Mouse (Mus musculus): ENCODE results near the gene Poc5. TPM values are rescaled to one million over a fixed set of nuclear protein-coding genes. Genes with fewer than 3 reads are reported as not detected.

The Poc5 gene
- polyA plus RNA-seq, 1 experiment from 2014 or later = 25.8 TPM

- Histone ChIP-seq H3K27ac (ENCODE audit: low read depth, low read length) (no peak overlapping the region), H3K36me3 (ENCODE audit: control insufficient read depth, insufficient read depth, low read length) (no peaks in the 10 kb centered on the region), H3K27me3 (ENCODE audit: control insufficient read depth, insufficient read depth, low read length) (no peaks in the 10 kb centered on the region), H3K4me2 (ENCODE audit: low read depth, low read length, severe bottlenecking) (no peak overlapping the region), H3K4me1 (replicated peaks; ENCODE audit: control insufficient read depth, insufficient read depth, low read length) (no peaks in the 10 kb centered on the region), H3K9ac (ENCODE audit: low read length) (no peak overlapping the region), H3K4me3 (ENCODE audit: low read depth, low read length) (no peak overlapping the region), H3K9me3 (ENCODE audit: control insufficient read depth, low read length) (no peaks in the 10 kb centered on the region)
- no peak for DNase-seq (ENCODE audit: low spot score)
- WGBS = 65% methylated on average over 5 of the region's 5 CpGs
- ATAC-seq (replicated peaks; ENCODE audit: low FRiP score) = no peak
Measured at GRCm38 (mm10) chr13:96434899-96435331, 46.8 kb downstream of the Poc5 start.

GRCm38 (mm10) chr13:96435793-96436192 is 47.7 kb downstream of the Poc5 start:
- no peak for DNase-seq (ENCODE audit: low spot score)
- Histone ChIP-seq H3K27ac (ENCODE audit: low read depth, low read length) (no peak overlapping the region), H3K36me3 (ENCODE audit: control insufficient read depth, insufficient read depth, low read length) (no peaks in the 10 kb centered on the region), H3K9ac (ENCODE audit: low read length) (no peak overlapping the region), H3K4me1 (replicated peaks; ENCODE audit: control insufficient read depth, insufficient read depth, low read length) (no peaks in the 10 kb centered on the region), H3K9me3 (ENCODE audit: control insufficient read depth, low read length) (no peaks in the 10 kb centered on the region), H3K27me3 (ENCODE audit: control insufficient read depth, insufficient read depth, low read length) (no peaks in the 10 kb centered on the region), H3K4me2 (ENCODE audit: low read depth, low read length, severe bottlenecking) (no peak overlapping the region), H3K4me3 (ENCODE audit: low read depth, low read length) (no peak overlapping the region)
- WGBS = 60% methylated on average over 13 of the region's 13 CpGs
- ATAC-seq (replicated peaks; ENCODE audit: low FRiP score) = no peak

GRCm38 (mm10) chr13:96436921-96437320 is 48.8 kb downstream of the Poc5 start:
- ATAC-seq (replicated peaks; ENCODE audit: low FRiP score) (no peak), DNase-seq (ENCODE audit: low spot score) (no peak)
- Histone ChIP-seq H3K4me1 (replicated peaks; ENCODE audit: control insufficient read depth, insufficient read depth, low read length) (no peaks in the 10 kb centered on the region), H3K36me3 (ENCODE audit: control insufficient read depth, insufficient read depth, low read length) (no peaks in the 10 kb centered on the region), H3K27me3 (ENCODE audit: control insufficient read depth, insufficient read depth, low read length) (no peaks in the 10 kb centered on the region), H3K9me3 (ENCODE audit: control insufficient read depth, low read length) (no peaks in the 10 kb centered on the region), H3K4me2 (ENCODE audit: low read depth, low read length, severe bottlenecking) (no peak overlapping the region), H3K27ac (ENCODE audit: low read depth, low read length) (no peak overlapping the region), H3K9ac (ENCODE audit: low read length) (no peak overlapping the region), H3K4me3 (ENCODE audit: low read depth, low read length) (no peak overlapping the region)
- WGBS = 84% methylated on average over 1 of the region's 1 CpGs

- no peak overlapping the region for H3K4me2 ChIP-seq (ENCODE audit: low read depth, low read length, severe bottlenecking)
- H3K4me3 ChIP-seq (ENCODE audit: low read depth, low read length) = no peak overlapping the region
- no peaks in the 10 kb centered on the region for H3K9me3 ChIP-seq (ENCODE audit: control insufficient read depth, low read length)
- DNase-seq (ENCODE audit: low spot score) (no peak), ATAC-seq (replicated peaks; ENCODE audit: low FRiP score) (no peak)
- H3K27ac ChIP-seq (ENCODE audit: low read depth, low read length) = no peak overlapping the region
- no peaks in the 10 kb centered on the region for H3K27me3 ChIP-seq (ENCODE audit: control insufficient read depth, insufficient read depth, low read length)
- no peak overlapping the region for H3K9ac ChIP-seq (ENCODE audit: low read length)
- WGBS = 93% methylated on average over 4 of the region's 4 CpGs
- H3K4me1 ChIP-seq (replicated peaks; ENCODE audit: control insufficient read depth, insufficient read depth, low read length) = no peaks in the 10 kb centered on the region
- no peaks in the 10 kb centered on the region for H3K36me3 ChIP-seq (ENCODE audit: control insufficient read depth, insufficient read depth, low read length)
Measured at GRCm38 (mm10) chr13:96440436-96440835, 52.3 kb downstream of the Poc5 start.

GRCm38 (mm10) chr13:96450205-96450856 is 62.2 kb downstream of the Poc5 start:
- Histone ChIP-seq H3K9me3 (ENCODE audit: control insufficient read depth, low read length) (no peaks in the 10 kb centered on the region), H3K9ac (ENCODE audit: low read length) (no peak overlapping the region), H3K4me1 (replicated peaks; ENCODE audit: control insufficient read depth, insufficient read depth, low read length) (no peaks in the 10 kb centered on the region), H3K27ac (ENCODE audit: low read depth, low read length) (no peak overlapping the region), H3K4me3 (ENCODE audit: low read depth, low read length) (no peak overlapping the region), H3K27me3 (ENCODE audit: control insufficient read depth, insufficient read depth, low read length) (no peaks in the 10 kb centered on the region), H3K36me3 (ENCODE audit: control insufficient read depth, insufficient read depth, low read length) (no peaks in the 10 kb centered on the region), H3K4me2 (ENCODE audit: low read depth, low read length, severe bottlenecking) (no peak overlapping the region)
- WGBS = 83% methylated on average over 11 of the region's 11 CpGs
- DNase-seq (ENCODE audit: low spot score) = no peak
- no peak for ATAC-seq (replicated peaks; ENCODE audit: low FRiP score)

- 92% methylated on average over 7 of the region's 7 CpGs for WGBS
- Histone ChIP-seq H3K27me3 (ENCODE audit: control insufficient read depth, insufficient read depth, low read length) (no peaks in the 10 kb centered on the region), H3K4me1 (replicated peaks; ENCODE audit: control insufficient read depth, insufficient read depth, low read length) (no peaks in the 10 kb centered on the region), H3K27ac (ENCODE audit: low read depth, low read length) (no peak overlapping the region), H3K36me3 (ENCODE audit: control insufficient read depth, insufficient read depth, low read length) (no peaks in the 10 kb centered on the region), H3K9me3 (ENCODE audit: control insufficient read depth, low read length) (no peaks in the 10 kb centered on the region), H3K9ac (ENCODE audit: low read length) (no peak overlapping the region), H3K4me2 (ENCODE audit: low read depth, low read length, severe bottlenecking) (no peak overlapping the region), H3K4me3 (ENCODE audit: low read depth, low read length) (no peak overlapping the region)
- DNase-seq (ENCODE audit: low spot score) = no peak
- ATAC-seq (replicated peaks; ENCODE audit: low FRiP score) = no peak
Measured at GRCm38 (mm10) chr13:96450869-96451268, 62.8 kb downstream of the Poc5 start.

GRCm38 (mm10) chr13:96451386-96452140 is 63.5 kb downstream of the Poc5 start:
- Histone ChIP-seq H3K27ac (ENCODE audit: low read depth, low read length) (no peak overlapping the region), H3K4me3 (ENCODE audit: low read depth, low read length) (no peak overlapping the region), H3K27me3 (ENCODE audit: control insufficient read depth, insufficient read depth, low read length) (no peaks in the 10 kb centered on the region), H3K9me3 (ENCODE audit: control insufficient read depth, low read length) (no peaks in the 10 kb centered on the region), H3K4me2 (ENCODE audit: low read depth, low read length, severe bottlenecking) (no peak overlapping the region), H3K36me3 (ENCODE audit: control insufficient read depth, insufficient read depth, low read length) (no peaks in the 10 kb centered on the region), H3K9ac (ENCODE audit: low read length) (no peak overlapping the region), H3K4me1 (replicated peaks; ENCODE audit: control insufficient read depth, insufficient read depth, low read length) (no peaks in the 10 kb centered on the region)
- ATAC-seq (replicated peaks; ENCODE audit: low FRiP score) (no peak), DNase-seq (ENCODE audit: low spot score) (no peak)
- 90% methylated on average over 11 of the region's 11 CpGs for WGBS

GRCm38 (mm10) chr13:96452621-96453020 is 64.5 kb downstream of the Poc5 start:
- no peak for ATAC-seq (replicated peaks; ENCODE audit: low FRiP score)
- DNase-seq (ENCODE audit: low spot score) = no peak
- Histone ChIP-seq H3K4me2 (ENCODE audit: low read depth, low read length, severe bottlenecking) (no peak overlapping the region), H3K9me3 (ENCODE audit: control insufficient read depth, low read length) (no peaks in the 10 kb centered on the region), H3K9ac (ENCODE audit: low read length) (no peak overlapping the region), H3K27ac (ENCODE audit: low read depth, low read length) (no peak overlapping the region), H3K4me3 (ENCODE audit: low read depth, low read length) (no peak overlapping the region), H3K36me3 (ENCODE audit: control insufficient read depth, insufficient read depth, low read length) (no peaks in the 10 kb centered on the region), H3K27me3 (ENCODE audit: control insufficient read depth, insufficient read depth, low read length) (no peaks in the 10 kb centered on the region), H3K4me1 (replicated peaks; ENCODE audit: control insufficient read depth, insufficient read depth, low read length) (no peaks in the 10 kb centered on the region)
- 99% methylated on average over 3 of the region's 3 CpGs for WGBS

GRCm38 (mm10) chr13:96454288-96454687 is 66.2 kb downstream of the Poc5 start:
- H3K4me2 ChIP-seq (ENCODE audit: low read depth, low read length, severe bottlenecking) = no peak overlapping the region
- no peak overlapping the region for H3K4me3 ChIP-seq (ENCODE audit: low read depth, low read length)
- H3K27me3 ChIP-seq (ENCODE audit: control insufficient read depth, insufficient read depth, low read length) = no peaks in the 10 kb centered on the region
- no peak overlapping the region for H3K27ac ChIP-seq (ENCODE audit: low read depth, low read length)
- DNase-seq (ENCODE audit: low spot score) (no peak), ATAC-seq (replicated peaks; ENCODE audit: low FRiP score) (no peak)
- H3K9ac ChIP-seq (ENCODE audit: low read length) = no peak overlapping the region
- no peaks in the 10 kb centered on the region for H3K4me1 ChIP-seq (replicated peaks; ENCODE audit: control insufficient read depth, insufficient read depth, low read length)
- H3K9me3 ChIP-seq (ENCODE audit: control insufficient read depth, low read length) = no peaks in the 10 kb centered on the region
- H3K36me3 ChIP-seq (ENCODE audit: control insufficient read depth, insufficient read depth, low read length) = no peaks in the 10 kb centered on the region
- 82% methylated on average over 3 of the region's 3 CpGs for WGBS
